Mouse (Mus musculus): ENCODE measurements around the gene Gm11034.

The Gm11034 gene

DNA sequence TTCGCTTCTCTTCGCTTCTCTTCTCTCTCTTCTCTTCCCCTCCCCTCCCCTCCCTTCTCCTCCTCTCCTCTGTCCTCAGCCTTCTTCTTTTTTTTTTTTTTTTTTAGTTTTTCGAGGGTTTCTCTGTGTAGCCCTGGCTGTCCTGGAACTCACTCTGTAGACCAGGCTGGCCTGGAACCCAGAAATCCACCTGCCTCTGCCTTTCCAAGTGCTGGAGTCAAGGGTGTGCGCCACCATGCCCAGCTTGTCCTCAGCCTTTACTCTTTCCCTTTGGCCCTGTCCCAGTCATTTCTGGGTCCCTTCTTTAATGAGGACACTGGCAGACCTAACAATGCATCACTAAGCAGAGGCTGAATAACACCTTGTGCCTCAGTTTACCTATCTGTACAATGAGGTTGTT is at the start of gene Gm11034:
Gene Gm11034, minus strand, starts transcription at position 101 of the 400 bp plus-strand sequence.
- no peak for DNase-seq (ENCODE audit: low read depth in 1 of 2, low spot score in 2 of 2)

- no peak for DNase-seq (ENCODE audit: low read depth in 1 of 2, low spot score in 2 of 2)
Observed at GRCm38 (mm10) chr8:72262756-72263155, 49.3 kb upstream of the Gm11034 start.

DNA sequence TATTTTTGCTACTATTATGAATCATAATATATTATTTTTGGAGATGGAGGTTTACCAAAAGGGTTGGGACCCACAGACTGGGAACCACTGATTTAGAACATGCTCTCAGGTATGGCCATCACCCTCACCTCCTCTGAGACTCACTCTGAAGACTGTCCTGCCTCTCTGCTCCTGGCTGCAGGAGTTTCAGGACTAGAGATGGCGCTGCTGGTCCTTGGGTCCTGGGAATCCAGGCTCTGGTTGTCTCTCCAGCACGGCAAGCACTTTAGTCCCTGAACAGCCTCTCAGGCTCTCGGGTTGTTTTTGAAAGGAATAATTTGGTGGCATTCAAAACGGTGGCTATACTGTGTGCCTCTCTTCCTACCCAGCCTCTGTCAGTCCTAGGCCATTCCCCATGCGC is 48.4 kb upstream of the Gm11034 start:
- DNase-seq (ENCODE audit: low read depth in 1 of 2, low spot score in 2 of 2), result no peak

DNA sequence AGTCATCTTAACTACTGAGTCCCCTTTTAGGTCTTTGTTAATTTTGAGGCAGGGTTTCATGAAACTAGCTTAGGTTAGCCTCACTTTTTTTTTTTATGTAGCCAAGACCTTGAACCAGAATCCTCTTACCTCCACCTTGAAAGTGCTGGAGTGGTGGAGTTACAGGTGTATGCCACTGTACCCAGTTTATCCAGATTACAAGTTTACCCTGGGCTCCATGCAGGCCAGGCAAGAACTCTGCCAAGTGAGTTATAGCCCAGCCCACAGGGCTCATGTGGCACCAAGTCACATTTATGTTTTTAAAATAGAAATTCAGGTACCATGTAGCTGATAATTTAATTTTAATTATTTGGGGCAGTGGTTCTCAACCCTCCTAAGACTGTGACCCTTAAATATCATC is 48.0 kb upstream of the Gm11034 start:
- DNase-seq (ENCODE audit: low read depth in 1 of 2, low spot score in 2 of 2), result no peak

DNA sequence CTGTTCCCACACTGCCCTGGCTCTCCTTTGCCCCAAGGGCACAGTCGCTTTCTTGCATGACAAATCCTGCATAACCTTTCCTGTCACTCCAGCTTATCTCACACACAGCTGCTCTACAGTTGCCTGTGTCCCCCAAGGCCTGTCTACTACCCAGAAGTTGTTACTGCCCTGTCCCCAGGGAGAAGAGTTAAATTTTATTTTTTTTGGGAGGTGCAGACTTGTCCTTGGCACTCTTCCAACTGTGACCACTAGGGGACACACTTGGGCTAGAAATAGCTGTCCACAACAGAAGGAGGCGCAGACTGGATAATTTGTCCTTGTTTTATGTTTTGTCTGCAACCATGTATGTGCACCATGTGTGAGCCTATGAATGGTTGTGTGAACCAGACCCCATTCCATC is 47.6 kb upstream of the Gm11034 start:
- DNase-seq (ENCODE audit: low read depth in 1 of 2, low spot score in 2 of 2), result peak; percentile 26 to 47

DNA sequence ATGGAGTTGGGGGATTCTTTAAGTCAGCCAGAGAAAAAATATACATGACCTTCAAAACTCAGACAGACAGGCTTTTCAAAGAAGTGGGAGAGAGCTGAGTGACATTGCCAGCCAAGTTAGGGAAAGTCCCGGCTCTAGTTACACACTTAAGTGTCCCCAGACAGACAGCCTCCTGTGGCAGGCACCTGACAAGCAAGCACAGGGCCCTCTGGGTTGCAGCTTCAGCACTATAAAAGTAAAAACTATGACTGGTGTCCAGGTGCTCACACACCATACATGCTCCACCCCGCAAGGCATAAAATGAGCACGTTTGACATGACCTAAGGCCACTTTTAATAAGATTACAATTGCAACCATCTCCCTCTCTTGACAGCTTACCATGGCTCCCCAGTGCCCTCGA is 47.1 kb upstream of the Gm11034 start:
- no peak for DNase-seq (ENCODE audit: low read depth in 1 of 2, low spot score in 2 of 2)

- no peak for DNase-seq (ENCODE audit: low read depth in 1 of 2, low spot score in 2 of 2)
Observed at GRCm38 (mm10) chr8:72259862-72260261, 46.4 kb upstream of the Gm11034 start.

DNA sequence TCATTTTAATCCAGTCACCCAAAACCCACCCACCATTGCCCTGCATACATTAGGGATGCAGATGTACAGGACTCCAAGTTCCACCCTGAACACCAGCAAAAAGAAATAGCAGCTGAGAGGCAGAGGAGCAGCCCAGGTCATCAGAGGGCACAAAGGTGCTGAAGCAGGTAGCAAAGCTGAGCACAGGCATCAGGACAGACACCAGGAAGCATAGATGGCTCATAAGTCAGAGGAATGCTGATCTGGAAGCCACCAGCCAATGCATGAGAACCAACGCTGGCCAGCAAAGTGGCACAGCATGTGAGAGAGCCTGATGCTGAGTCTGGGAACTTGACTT is 44.4 kb upstream of the Gm11034 start:
- no peak for DNase-seq (ENCODE audit: low read depth in 1 of 2, low spot score in 2 of 2)

- DNase-seq (ENCODE audit: low read depth in 1 of 2, low spot score in 2 of 2), result no peak
Observed at GRCm38 (mm10) chr8:72257171-72257901, 43.9 kb upstream of the Gm11034 start.

DNA sequence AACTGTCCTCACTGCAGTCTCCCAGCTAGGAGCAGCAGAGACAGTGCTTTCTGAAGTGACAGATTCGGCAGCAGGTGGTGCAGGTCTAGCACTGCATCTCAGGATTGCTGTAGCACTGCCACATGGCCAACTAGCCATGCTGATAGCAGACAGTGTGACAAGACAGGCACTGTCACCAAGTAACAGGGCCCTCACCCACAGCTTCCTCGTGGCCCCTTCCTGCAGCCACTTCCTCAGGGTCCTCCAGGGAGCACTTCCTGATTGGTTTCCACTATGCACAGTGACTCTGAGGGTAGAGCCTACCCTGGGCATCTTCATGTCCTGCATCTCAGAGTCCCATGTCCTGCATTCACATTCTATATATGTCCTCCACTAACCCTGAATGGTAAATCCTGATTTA is 31.2 kb upstream of the Gm11034 start:
- no peak for DNase-seq (ENCODE audit: low read depth in 1 of 2, low spot score in 2 of 2)

GRCm38 (mm10) chr8:72242226-72242625 is 28.8 kb upstream of the Gm11034 start:
- no peak for DNase-seq (ENCODE audit: low read depth in 1 of 2, low spot score in 2 of 2)

DNA sequence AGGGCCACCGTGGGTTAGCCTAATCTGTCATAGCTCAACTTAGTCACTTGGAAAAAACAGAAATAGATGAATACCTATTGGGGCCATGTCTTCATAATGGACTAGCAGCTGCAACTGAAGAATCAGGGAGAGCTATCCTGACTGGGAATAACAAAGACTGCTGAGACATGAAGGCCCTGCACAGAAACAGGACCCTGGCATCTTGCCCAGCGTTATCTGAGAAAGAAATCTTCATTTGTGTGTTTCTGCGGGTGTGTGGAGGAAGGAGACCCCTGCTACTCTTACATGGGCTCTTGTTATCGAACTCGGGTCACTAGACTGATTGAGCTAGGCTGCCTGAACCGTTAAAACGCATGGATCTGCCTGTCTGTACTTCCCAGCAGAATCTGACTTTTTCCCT is 27.5 kb upstream of the Gm11034 start:
- no peak for DNase-seq (ENCODE audit: low read depth in 1 of 2, low spot score in 2 of 2)

- peak in 1 of 2 experiments; percentile 20 for DNase-seq (ENCODE audit: low read depth in 1 of 2, low spot score in 2 of 2)
Observed at GRCm38 (mm10) chr8:72240403-72240763, 26.9 kb upstream of the Gm11034 start.

DNA sequence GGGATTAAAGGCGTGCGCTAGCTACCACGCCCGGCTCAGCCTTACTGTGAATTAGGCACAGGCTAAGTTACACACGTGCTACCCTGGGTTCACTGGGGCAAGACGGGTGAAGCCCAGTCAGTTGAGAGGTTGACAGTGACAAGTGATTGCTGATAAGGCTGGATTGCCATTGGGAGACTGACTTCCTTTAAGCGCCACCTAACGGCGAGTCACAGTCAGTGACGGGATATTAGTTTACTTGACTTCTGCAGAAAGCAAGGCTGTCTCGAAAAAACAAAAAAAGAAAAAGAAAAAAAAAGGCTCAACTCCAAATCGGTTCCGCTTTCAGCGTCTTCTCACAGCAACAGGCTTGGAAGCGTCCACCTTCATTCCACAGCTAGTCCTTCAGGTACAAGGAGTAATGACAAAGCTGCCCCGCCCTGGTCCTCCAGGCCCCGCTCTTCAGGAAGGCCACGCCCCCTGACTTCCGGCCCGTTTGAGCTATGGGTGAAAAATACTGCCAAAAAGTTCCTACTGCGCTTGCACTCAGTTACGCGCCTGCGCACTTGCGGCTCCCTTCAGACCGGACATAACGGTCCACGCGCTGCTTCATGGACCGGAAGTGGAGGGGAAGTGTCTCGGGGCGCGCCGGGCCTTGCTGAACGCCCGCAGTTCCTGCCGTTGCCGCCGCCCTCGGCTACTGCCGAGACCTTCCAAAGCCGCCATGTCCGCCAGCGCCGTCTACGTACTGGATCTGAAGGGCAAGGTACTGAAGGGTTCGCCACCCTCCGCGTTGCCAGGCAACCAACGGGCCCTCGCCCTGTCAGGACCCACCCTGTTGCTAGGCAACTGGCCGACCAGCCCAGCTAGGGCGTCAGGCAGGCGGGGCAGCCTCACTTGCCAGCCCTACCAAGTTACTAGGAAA is 26.3 kb upstream of the Gm11034 start, which contains the start of gene Ap1m1:
Gene Ap1m1, plus strand, starts transcription at position 520 of the 904 bp plus-strand sequence.
- DNase-seq (ENCODE audit: low read depth in 1 of 2, low spot score in 2 of 2), result peak; percentile 94 to 95

DNA sequence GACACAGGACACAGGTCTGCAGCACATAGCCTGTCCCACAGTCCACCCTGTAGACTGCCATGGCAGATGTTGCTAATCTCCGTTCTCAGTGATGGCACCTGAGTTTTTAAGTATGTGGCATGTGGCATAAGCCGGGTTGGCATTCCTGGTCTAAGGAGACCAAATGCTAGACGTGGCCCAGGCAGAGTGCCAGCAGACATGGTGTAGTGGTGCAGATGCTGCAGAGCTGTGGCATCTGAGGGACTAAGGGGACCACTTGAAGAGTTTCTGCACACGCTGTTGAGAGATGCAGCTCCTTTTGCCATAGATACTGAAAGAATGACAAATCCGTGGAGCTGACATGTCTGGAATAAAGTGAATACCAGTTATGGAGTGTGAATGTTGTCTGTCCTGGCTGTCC is 9.2 kb upstream of the Gm11034 start:
- no peak for DNase-seq (ENCODE audit: low read depth in 1 of 2, low spot score in 2 of 2)

DNA sequence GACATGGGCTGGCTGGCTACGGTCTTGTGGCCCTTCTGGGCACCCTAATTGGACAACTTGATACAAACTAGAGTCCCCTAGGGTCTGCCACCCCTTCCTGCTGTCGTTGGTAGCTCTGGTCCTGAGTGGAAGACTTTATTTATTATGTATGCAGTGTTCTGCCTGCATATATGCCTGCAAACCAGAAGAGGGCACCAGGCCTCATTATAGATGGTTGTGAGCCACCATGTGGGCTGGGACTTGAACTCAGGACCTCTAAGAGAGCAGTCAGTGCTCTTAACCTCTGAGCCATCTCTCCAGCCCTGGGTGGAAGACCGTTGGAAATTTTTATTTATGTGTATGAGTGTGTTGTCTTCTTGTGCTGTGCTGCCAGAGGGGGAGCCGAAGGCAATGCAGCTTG is 7.3 kb upstream of the Gm11034 start:
- no peak for DNase-seq (ENCODE audit: low read depth in 1 of 2, low spot score in 2 of 2)

DNA sequence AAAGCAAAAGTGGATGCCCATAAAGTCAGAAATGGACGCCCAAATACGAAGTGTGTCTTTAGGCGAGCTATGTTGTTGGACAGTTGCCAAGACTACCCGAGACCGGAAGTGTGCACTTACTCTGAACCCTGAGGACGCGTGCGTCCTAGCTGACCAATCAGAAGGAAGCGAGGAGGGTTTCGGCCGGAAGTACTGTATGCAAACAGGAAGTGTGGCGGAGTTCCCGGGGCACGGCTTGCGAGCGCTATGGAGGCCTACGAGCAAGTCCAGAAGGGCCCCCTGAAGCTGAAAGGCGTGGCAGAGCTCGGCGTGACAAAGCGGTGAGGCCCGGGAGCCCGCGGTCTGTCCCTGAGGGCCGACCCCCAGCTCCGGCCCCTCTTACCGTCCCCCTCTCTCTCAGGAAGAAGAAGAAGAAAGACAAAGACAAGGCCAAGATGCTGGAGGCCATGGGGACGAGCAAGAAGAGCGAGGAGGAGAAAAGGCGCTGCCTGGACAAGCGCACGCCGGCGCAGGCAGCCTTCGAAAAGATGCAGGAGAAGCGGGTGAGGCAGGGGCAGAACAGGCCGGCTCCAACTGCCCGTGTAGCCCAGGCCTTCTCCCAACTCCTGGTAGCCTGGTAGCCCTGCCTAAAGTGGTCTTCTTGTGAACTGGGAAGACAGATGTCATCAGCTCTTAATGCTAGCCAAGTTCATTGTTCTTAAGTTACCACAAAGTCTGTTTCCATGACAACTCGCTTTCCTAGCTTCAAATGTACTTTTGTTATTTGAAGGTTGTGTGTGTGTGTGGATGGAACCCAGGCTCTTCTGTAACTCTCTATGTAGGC is 6.3 kb upstream of the Gm11034 start, which contains the start of gene Fam32a:
Gene Fam32a, plus strand, starts transcription at position 190 of the 823 bp plus-strand sequence.
- DNase-seq (ENCODE audit: low read depth in 1 of 2, low spot score in 2 of 2), result peak; percentile 79 to 81

DNA sequence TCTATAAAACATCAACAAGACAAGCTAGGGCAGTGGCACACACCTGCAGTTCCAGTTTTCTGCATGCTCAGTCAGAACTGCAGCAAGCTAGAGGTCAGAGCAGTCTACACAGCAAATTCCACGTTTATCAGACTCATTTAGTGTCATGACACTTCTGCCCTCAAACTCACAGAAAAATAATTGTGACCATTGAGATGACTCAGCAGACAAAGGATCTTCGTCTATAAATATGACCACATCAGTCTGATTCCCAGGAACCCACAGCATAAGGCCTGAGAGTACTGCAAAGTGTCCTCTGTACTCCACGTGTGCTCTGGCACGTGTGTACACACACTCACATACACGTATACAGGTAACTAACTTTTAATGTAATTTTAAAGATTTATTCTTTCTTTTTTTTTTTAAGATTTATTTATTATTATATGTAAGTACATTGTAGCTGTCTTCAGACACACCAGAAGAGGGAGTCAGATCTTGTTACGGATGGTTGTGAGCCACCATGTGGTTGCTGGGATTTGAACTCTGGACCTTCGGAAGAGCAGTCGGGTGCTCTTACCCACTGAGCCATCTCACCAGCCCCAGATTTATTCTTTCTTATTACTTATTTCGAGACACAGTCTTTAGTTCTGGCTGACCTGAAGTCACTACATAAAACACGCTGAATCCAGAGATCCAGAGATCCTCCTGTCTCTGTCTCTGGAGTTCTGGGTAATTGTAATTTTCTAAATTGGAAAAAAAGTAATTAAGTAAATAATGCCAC is 5.5 kb upstream of the Gm11034 start:
- DNase-seq (ENCODE audit: low read depth in 1 of 2, low spot score in 2 of 2), result no peak

- DNase-seq (ENCODE audit: low read depth in 1 of 2, low spot score in 2 of 2), result peak; percentile 46 to 66
Observed at GRCm38 (mm10) chr8:72215871-72216270, 2.4 kb upstream of the Gm11034 start.

GRCm38 (mm10) chr8:72215060-72215459 is 1.6 kb upstream of the Gm11034 start:
- no peak for DNase-seq (ENCODE audit: low read depth in 1 of 2, low spot score in 2 of 2)

DNA sequence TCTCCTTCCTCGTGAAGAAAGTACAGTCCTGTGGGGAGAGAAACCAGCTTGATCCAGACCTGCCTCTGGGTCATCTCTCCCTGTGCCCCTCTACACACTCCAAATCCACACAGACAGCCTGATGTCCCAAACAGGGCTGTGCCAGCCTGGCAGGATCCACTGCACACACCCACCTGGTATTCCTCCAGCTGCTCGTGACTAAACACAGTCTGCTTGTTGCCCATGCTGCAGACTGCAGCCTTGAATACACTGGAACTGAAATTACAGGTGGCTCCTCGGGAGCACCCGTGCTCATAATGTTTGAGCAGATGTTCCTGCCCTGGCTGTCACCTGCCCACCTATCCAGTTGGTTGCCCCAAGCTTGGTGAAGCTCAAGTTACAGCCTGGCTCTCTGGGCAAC is 685 bp downstream of the Gm11034 start, which contains the start of gene Cib3:
Gene Cib3, minus strand, starts transcription at position 87 of the 400 bp plus-strand sequence.
- DNase-seq (ENCODE audit: low read depth in 1 of 2, low spot score in 2 of 2), result no peak
